Mouse (Mus musculus): ENCODE measurements around the gene 1700037C18Rik.
"Not testable (repeated sequence)": the region's sequence is repeated elsewhere in the genome, so short reads cannot be mapped to it uniquely, and the experiment has no call there.

The 1700037C18Rik gene

DNA sequence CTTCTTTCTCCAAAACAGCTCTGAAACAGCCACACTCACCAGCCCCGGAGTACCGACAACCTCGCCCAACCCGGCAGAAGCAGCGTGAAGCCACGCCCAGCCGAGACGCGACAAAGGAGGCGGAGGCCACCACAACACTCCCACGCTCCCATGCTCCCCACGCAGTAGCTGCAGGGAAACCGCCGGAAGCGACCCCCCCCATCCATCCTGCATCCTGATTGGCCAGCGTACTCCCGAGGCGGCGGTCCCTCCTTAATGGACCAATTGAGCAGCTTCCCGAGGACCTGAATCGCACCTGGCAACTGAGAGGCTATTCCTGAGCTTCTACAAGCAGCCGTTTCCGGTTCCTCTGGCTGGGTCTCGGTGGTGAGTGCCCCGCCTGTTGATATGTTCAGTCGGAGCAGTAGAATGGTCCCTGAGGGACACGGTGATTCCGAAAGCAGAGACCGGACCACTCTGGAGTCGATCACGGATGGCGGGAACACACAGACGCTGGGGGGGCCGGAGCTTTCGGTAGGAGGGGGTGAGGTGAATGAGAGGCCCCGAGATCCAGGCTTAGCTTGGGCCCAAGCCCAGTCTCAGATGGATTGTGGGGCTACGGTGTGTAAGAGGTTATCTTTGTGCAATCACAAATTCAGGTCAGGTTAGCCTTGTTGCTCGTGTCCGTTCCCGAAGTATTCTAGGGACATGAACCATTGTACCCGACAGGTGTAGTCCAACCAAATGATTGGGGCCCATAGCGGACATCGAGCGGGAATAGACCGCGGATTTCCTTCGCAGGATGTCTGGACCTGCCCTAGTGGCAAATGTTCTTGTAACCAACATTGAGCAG, 36.1 kb downstream of the 1700037C18Rik start, which contains the start of gene Naa60:
Naa60 (plus strand) TSS at position 160 of the 832 bp plus-strand sequence.
- in situ Hi-C loops (cut with MboI, MseI) = no loop called here

DNA sequence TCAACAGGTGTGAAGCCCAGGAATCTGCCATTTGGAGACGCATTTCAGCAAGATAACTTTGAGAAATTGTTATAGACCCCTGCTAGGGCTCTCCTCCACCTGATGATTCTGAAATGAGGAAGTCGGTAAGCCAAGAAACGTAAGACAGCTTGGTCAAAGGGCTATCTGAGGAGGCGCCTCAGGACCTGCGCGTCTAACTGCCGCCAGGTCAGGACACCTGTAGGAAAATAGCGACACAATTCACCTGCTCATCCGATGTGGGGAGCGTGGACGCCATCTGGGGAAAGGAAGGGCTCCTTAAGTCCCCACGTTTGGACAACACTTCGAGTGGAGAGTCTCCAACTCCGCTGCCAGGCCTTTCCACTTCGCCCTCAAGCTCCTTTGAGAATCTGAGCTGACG, 36.7 kb downstream of the 1700037C18Rik start:
- in situ Hi-C loops (cut with MboI, MseI) = no loop called here

DNA sequence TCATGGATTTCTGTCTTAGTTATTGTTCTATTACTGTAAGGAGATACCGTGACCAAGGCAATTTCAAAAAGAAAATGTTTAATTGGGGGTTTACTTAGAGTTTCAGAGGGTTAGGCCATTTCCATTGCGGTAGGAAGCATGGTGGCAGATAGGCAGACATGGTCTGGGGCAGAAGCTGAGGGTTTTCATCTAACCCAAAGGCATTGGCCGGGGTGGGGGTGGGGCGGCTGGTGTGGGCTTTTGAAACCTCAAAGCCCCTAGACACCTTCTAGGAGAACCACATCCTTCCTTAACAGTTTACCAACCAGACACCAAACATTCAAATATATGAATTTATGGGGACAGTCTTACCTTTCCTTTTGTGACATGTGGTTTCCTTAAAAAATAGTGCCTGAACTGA, 49.2 kb downstream of the 1700037C18Rik start:
- in situ Hi-C loops (cut with MboI, MseI) = no loop called here

DNA sequence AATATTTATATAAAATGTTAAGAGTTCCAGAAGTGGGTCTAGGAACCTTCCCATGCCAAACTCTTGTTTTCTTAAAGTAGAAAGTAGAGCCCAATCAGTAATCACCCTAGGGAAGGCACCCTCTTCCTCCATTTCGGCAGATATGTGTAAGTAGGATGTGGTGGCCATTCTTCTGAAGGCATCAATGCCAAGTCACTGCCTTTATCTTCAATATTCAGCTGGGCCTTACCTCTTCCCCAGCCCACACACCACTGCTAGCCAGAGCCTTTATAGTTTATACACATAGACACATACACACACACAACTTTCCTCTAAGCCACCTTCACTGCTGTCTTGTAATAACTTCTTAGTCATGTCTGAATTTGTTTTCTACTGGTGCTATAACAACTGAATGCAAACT, 52.7 kb downstream of the 1700037C18Rik start:
- in situ Hi-C loops (cut with MboI, MseI) = no loop called here

DNA sequence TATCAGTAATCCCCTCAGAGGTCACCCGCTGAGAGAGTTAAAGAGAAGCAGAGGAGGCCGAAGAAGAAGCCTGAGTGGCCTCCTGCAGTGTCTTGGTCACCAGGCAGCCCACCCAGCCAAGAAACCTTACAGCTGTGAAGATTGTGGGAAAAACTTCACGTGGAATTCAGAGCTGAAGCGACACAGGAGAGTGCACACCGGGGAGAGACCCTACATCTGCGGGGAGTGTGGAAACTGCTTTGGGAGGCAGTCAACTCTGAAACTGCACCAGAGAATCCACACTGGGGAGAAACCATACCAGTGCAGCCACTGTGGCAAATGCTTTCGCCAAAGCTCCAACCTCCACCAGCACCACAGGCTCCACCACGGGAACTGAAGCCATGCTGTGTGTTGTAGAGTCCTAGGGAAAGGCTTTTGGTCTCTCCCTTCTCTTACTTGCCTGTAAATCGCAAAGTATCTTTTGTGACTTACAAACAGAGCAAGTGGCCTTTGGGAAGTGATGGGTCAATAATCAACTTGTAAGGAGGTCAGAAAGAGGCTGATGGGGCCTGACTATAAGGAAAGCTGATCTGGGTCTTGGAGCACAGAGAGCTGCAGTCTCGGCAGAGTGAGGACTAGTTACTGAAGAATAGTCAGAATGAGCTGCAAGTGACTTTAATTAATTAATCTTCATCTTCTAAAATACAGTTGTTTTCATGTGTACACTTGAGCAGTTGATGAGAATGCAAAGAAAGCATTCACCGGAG, 53.9 kb downstream of the 1700037C18Rik start:
- in situ Hi-C loops (cut with MboI, MseI) = no loop called here

DNA sequence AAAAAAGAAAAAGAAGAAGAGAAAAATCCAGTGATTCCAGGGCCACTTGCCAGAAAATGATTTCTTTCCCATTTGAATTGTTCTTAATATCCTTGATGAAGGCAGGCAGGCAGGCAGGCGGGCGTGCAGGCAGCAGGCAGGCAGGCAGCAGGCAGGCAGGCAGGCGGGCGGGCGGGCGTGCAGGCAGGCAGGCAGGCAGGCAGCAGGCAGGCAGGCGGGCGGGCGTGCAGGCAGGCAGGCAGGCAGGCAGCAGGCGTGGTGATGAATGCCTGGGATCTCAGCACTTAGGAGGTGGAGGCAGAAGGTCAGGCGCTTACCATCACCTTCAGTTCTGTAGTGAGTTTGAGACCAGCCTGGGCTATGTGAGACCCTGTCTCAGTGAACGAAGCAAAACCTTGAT, 55.9 kb downstream of the 1700037C18Rik start:
- in situ Hi-C loops (cut with MboI, MseI) = no loop called here

DNA sequence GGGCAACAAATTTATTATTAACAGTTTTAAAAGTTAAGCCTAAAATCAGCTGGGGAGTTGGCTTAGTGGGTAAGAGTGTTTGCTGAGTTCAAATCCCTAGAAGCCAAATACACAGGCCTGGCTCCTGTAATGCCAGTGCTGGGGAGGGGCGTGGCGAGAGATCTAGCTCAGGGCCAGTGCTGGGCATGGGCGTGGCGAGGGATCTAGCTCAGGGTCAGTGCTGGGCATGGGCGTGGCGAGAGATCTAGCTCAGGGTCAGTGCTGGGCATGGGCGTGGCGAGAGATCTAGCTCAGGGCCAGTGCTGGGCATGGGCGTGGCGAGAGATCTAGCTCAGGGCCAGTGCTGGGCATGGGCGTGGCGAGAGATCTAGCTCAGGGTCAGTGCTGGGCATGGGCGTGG, 57.2 kb downstream of the 1700037C18Rik start:
- in situ Hi-C loops (cut with MboI, MseI) = not testable (repeated sequence)

DNA sequence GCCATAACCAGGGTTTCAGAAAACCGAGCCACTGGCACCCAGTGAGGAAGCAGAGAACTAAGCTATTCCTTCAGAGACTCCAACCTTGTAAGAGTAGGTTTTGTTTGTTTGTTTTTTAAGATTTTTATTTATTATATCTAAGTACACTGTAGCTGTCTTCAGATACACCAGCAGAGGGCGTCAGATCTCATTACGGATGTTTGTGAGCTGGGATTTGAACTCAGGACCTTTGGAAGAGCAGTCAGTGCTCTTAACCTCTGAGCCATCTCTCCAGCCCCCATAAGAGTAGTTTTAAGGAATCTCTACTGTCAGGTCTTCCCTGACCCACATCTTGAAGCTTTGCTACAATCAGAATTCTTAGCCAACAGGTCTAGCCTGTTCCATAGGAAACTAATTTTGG, 60.1 kb downstream of the 1700037C18Rik start:
- in situ Hi-C loops (cut with MboI, MseI) = loop anchor here (5.0 kb wide), 1 partner anchor 59 kb away; the partner anchor contains the start of genes 1700037C18Rik and Cluap1

DNA sequence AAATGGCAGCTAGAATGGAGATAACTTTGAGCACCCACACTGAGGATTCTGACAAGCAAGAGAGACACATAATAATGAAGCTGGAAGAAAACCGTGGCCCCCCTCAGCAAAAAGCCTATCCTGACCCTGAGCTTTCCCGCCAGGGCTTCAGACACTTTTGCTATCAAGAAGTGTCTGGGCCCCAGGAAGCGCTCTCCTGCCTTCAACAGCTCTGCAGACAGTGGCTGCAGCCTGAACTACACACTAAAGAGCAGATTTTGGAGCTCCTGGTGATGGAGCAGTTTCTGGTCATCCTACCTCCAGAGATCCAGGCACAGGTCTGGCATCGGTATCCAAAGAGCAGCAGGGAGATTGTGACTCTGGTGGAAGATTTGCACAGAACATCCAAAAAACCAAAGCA, 60.6 kb downstream of the 1700037C18Rik start:
- in situ Hi-C loops (cut with MboI, MseI) = loop anchor here (5.0 kb wide), 1 partner anchor 59 kb away; the partner anchor contains the start of genes 1700037C18Rik and Cluap1

DNA sequence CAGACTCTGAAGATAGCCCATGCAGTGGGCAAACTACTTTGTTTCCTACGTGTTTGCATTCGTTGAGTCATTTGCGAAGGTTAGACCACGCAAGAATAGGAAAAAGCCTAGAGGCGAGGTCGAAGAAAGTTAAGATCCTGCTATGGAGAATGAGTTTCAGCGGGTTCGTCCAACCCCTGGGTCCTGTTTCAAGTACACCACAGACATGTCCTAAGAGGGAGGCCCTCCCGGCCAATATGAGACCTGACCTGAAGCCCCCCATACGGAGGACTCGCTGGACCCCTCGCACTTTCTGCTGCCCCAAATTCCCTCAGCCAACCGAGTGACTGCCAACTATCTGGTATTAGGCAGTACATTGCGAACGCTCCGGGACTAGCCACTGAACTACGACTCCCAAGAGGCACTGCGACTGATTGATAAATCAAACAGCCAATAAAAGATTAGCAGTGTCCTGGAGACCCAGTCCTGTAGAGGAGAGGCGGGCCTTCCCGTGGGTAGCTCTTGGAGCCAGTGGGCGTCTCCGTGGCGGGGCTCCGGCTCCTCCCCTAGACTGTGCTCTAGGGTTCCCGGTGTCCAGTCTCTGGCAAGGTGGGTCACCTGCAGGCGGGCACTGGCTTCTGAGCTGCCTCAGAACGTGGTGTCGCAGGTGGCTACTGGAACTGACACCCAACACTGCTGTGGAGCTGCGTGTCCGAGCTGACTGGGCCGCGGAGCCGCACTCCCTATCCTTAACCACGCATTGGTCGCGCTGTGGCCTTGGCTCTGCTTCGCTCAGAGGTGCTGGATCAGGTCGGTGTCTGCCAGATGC, 61.6 kb downstream of the 1700037C18Rik start, which contains the start of gene Zfp174:
Zfp174 (plus strand) TSS at position 558 of the 808 bp plus-strand sequence.
- in situ Hi-C loops (cut with MboI, MseI) = loop anchor here (5.0 kb wide), 1 partner anchor 60 kb away; the partner anchor contains the start of genes 1700037C18Rik and Cluap1
